Mouse (Mus musculus): ENCODE data around the gene Ddah1. TPM values are rescaled to one million over a fixed set of nuclear protein-coding genes. Genes with fewer than 3 reads are reported as not detected.

Ddah1 gene
- polyA plus RNA-seq, 1 experiment from 2014 or later: 45.1 TPM

DNA sequence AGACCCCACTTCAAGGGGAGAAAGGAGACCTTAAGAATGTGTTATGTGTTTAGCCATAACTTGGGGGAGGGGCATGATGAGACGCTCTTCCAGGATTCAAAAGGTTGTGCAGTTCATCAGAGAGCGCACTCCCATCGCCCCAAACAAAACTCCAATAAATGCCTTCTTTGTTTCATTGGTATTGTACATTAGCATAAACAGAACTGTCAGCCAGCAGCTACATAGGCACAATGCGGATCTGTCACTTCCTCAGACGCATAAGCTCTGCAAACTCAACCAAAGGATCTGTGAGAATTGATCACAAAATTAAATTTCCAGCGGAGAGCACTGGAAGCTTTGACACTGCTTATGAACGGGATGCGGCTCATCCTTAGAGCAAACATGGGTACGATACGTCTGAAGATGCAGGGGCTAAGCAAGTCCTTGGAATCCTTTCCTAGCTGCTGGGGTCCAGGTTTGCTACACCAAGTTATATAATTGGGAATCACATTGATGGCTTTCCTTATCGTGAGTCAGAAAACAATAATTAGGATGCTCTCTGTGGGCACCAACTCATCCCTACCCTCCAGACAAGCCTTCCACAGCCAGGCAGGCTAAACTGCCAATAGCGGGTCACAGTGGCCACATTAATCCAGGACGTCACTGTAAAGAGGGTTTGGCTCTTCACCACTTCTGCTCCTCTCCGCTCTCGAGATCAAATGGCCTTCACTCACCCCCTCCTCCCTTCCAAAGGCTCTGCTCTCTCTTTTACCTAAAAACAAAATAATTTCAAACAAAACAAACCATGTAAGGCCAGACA lies 123.8 kb downstream of the Ddah1 start:
- 83% methylated on average over 15 of the region's 15 CpGs for WGBS (ENCODE audit: insufficient replicate concordance)

DNA sequence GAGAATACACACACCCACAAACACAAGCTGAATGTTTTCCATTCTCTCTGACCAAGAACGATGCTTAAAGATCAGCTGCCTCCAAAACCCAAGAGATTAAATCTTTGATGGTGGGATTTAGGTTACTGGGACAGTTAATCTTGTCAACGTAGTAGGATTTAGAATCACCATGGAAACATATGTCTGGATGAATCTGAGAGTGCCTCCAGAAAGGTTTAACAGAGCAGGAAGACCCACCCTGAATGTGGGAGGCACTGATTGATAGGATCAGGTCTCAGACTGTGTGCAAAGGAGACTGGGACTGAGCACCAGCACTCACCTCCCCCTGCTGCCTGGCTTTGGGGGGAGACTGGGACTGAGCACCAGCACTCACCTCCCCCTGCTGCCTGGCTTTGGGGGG lies 124.8 kb downstream of the Ddah1 start:
- Histone ChIP-seq H3K4me3 (ENCODE audit: low read depth, low read length) (no peak overlapping the region), H3K4me1 (ENCODE audit: insufficient read depth) (no peaks in the 10 kb centered on the region), H3K9ac (replicated peaks) (no peak overlapping the region), H3K4me2 (ENCODE audit: low read depth, low read length) (no peak overlapping the region), H3K9me3 (ENCODE audit: low read length) (no peaks in the 10 kb centered on the region), H3K36me3 (replicated peaks; ENCODE audit: insufficient read depth, low read length) (no peaks in the 10 kb centered on the region), H3K27me3 (ENCODE audit: insufficient read depth, low read length) (no peaks in the 10 kb centered on the region), H3K27ac (ENCODE audit: low read depth) (no peak overlapping the region)
- no peak for ATAC-seq
- TF ChIP-seq CTCF (IDR thresholded peaks at IDR 0.05; ENCODE audit: low read depth) (no peak), EP300 (IDR thresholded peaks at IDR 0.05; ENCODE audit: low read depth) (no peak)
- DNase-seq: no peak
- 47% methylated on average over 2 of the region's 2 CpGs for WGBS (ENCODE audit: insufficient replicate concordance)

More for the DNA sequence above, 123.8 kb downstream of the Ddah1 start:
- Histone ChIP-seq H3K9me3 (ENCODE audit: low read length) (no peaks in the 10 kb centered on the region), H3K4me1 (ENCODE audit: insufficient read depth) (no peaks in the 10 kb centered on the region), H3K36me3 (replicated peaks; ENCODE audit: insufficient read depth, low read length) (no peaks in the 10 kb centered on the region), H3K9ac (replicated peaks) (no peak overlapping the region), H3K27me3 (ENCODE audit: insufficient read depth, low read length) (no peaks in the 10 kb centered on the region), H3K4me3 (ENCODE audit: low read depth, low read length) (no peak overlapping the region), H3K27ac (ENCODE audit: low read depth) (no peak overlapping the region), H3K4me2 (ENCODE audit: low read depth, low read length) (no peak overlapping the region)
- ATAC-seq (no peak), DNase-seq (no peak)
- TF ChIP-seq EP300 (IDR thresholded peaks at IDR 0.05; ENCODE audit: low read depth) (no peak), CTCF (IDR thresholded peaks at IDR 0.05; ENCODE audit: low read depth) (no peak)

DNA sequence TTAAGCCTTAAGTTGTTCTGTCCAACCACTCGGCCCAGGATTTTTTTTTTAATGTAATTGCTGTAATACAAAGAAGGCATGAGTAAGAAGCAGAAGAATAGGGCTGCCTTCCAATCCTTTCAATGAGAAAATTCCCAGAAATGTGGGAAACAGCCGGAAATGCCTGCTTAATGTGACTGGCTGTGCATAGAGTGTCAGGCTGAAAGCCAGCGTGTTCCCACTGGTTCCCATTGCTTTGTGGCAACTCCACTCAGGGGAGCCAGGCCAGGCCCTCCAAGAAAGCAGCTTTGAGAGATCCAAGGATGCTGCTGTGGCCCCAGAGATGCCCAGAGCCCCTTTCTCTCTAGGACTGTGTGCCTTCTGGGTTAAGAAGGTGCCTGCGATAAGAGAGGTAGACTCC lies 126.9 kb downstream of the Ddah1 start:
- no peak for TF ChIP-seq CTCF (IDR thresholded peaks at IDR 0.05; ENCODE audit: low read depth)
- no peak for TF ChIP-seq EP300 (IDR thresholded peaks at IDR 0.05; ENCODE audit: low read depth)
- Histone ChIP-seq H3K9ac (replicated peaks) (no peak overlapping the region), H3K9me3 (ENCODE audit: low read length) (no peaks in the 10 kb centered on the region), H3K4me2 (ENCODE audit: low read depth, low read length) (no peak overlapping the region), H3K4me3 (ENCODE audit: low read depth, low read length) (no peak overlapping the region), H3K27ac (ENCODE audit: low read depth) (peak overlapping the region; percentile 62), H3K4me1 (ENCODE audit: insufficient read depth) (no peaks in the 10 kb centered on the region), H3K36me3 (replicated peaks; ENCODE audit: insufficient read depth, low read length) (no peaks in the 10 kb centered on the region; the same call in 1 of the 2 replicates), H3K27me3 (ENCODE audit: insufficient read depth, low read length) (no peaks in the 10 kb centered on the region)
- WGBS (ENCODE audit: insufficient replicate concordance): 71% methylated on average over 4 of the region's 4 CpGs
- DNase-seq: no peak
- ATAC-seq: no peak

DNA sequence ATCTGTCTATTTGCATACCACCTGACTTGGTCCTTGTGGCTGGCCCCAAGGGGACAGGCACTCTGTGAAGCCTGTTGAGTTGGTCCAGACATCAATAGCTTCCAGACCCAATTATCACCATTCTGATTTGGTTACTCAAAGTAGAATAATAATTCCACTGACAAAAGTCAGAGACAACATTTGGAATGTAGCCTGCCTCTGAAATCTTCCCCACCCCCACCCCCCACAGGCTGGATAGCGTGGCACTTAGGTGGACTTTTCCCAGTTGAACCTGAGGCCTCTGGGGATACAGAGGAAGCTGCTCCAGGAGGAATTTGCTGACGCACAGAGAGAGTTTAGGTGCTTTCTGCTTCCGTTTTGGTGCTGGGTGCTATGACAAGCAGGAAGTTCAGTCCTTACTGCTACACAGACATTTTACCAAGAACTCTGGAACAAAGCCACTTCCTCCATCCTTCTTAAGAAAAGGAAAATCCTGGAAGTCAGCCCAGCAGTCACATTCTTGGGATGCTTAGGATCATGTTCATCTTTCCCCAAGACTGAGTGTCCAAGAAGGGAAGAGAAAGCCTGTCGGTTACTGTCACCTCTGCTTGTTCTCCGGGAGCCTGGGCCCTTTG lies 127.5 kb downstream of the Ddah1 start:
- TF ChIP-seq CTCF (IDR thresholded peaks at IDR 0.05; ENCODE audit: low read depth) (no peak), EP300 (IDR thresholded peaks at IDR 0.05; ENCODE audit: low read depth) (no peak; the same call in 1 of the 2 replicates)
- no peaks in the 10 kb centered on the region for H3K27me3 ChIP-seq (ENCODE audit: insufficient read depth, low read length)
- 49% methylated on average over 5 of the region's 5 CpGs for WGBS (ENCODE audit: insufficient replicate concordance)
- peak overlapping the region; percentile 62 for H3K27ac ChIP-seq (ENCODE audit: low read depth)
- H3K9ac ChIP-seq (replicated peaks): no peak overlapping the region
- no peak overlapping the region for H3K4me3 ChIP-seq (ENCODE audit: low read depth, low read length)
- no peak for ATAC-seq
- H3K4me2 ChIP-seq (ENCODE audit: low read depth, low read length): no peak overlapping the region
- DNase-seq: no peak
- no peaks in the 10 kb centered on the region for H3K4me1 ChIP-seq (ENCODE audit: insufficient read depth)
- no peaks in the 10 kb centered on the region for H3K9me3 ChIP-seq (ENCODE audit: low read length)
- H3K36me3 ChIP-seq (replicated peaks; ENCODE audit: insufficient read depth, low read length): no peaks in the 10 kb centered on the region; the same call in 1 of the 2 replicates

DNA sequence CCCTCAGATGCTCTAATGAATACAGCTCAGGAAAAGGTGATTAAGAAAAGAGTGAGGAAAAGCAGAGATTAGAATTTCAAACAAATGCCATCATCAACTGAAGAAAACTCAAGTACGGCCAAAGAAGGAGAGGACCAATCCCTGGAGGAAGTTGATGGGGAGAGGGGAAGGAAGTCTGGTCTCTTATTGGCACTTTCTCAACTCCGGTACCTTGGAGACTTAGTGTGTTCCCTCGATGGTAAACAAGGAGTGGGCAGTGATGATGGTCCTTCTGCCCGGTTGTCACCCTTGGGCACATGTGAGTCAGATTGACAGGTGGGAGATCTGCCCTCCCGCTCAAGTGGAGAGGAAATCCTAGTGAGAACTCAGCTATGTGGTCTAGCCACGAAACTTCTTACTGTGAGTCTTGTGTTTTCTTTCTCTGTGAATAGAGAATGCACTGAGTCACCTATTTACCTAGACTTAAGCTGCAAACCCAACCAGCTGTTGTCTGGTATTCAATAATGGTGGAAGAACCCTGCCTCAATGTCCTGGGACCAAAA lies 129.0 kb downstream of the Ddah1 start:
- no peak overlapping the region for H3K9ac ChIP-seq (replicated peaks)
- H3K27ac ChIP-seq (ENCODE audit: low read depth): no peak overlapping the region
- DNase-seq (no peak), ATAC-seq (no peak)
- no peak overlapping the region for H3K4me2 ChIP-seq (ENCODE audit: low read depth, low read length)
- H3K9me3 ChIP-seq (ENCODE audit: low read length): no peaks in the 10 kb centered on the region
- H3K27me3 ChIP-seq (ENCODE audit: insufficient read depth, low read length): no peaks in the 10 kb centered on the region
- WGBS (ENCODE audit: insufficient replicate concordance): 41% methylated on average over 6 of the region's 6 CpGs
- no peak for TF ChIP-seq CTCF (IDR thresholded peaks at IDR 0.05; ENCODE audit: low read depth)
- no peak for TF ChIP-seq EP300 (IDR thresholded peaks at IDR 0.05; ENCODE audit: low read depth)
- H3K4me1 ChIP-seq (ENCODE audit: insufficient read depth): no peaks in the 10 kb centered on the region
- H3K4me3 ChIP-seq (ENCODE audit: low read depth, low read length): no peak overlapping the region
- peaks cover 2% of the 10 kb centered on the region for H3K36me3 ChIP-seq (replicated peaks; ENCODE audit: insufficient read depth, low read length)

DNA sequence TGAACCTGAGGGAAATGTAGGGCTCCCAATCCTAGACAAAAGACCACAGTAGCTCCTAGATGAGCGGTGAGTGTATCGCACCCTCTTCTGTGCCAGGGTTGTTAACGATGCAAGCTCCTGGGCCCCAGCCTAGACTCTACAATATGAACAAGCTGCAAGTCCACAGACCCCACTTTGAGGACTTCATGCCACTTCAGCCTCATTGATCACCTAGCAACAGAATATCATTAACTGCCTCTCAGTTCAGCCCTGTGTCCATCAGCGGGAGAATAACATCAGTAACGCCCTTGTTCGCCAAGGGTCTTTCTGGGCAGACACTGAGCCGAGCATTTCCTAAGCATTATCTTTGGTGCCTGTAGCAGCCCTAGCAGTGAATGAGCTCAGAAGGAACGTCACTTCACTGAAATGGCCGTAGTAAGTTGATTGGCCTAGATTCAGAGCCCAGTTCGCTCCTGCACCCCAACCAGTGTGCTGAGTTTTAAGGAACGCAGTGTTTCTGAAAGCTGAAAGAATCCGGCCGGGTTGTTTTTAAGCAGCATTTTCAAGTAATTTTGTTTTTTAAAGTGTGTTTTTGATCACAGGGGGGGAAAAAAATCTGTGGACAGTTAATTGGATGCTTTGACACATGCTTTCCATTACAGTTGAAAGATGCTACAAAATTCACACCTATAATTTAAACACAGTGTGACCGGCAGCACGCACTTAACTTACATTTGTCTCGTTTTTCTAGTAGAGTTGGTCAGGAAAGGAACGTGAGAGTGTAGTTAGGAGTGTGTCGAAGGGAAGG lies 132.1 kb downstream of the Ddah1 start:
- DNase-seq (no peak), ATAC-seq (no peak)
- no peak overlapping the region for H3K27ac ChIP-seq (ENCODE audit: low read depth)
- no peaks in the 10 kb centered on the region for H3K9me3 ChIP-seq (ENCODE audit: low read length)
- no peak overlapping the region for H3K9ac ChIP-seq (replicated peaks)
- no peak overlapping the region for H3K4me3 ChIP-seq (ENCODE audit: low read depth, low read length)
- 86% methylated on average over 18 of the region's 18 CpGs for WGBS (ENCODE audit: insufficient replicate concordance)
- no peaks in the 10 kb centered on the region for H3K4me1 ChIP-seq (ENCODE audit: insufficient read depth)
- peaks cover 2% of the 10 kb centered on the region for H3K36me3 ChIP-seq (replicated peaks; ENCODE audit: insufficient read depth, low read length)
- H3K27me3 ChIP-seq (ENCODE audit: insufficient read depth, low read length): no peaks in the 10 kb centered on the region
- TF ChIP-seq CTCF (IDR thresholded peaks at IDR 0.05; ENCODE audit: low read depth) (no peak), EP300 (IDR thresholded peaks at IDR 0.05; ENCODE audit: low read depth) (no peak)
- H3K4me2 ChIP-seq (ENCODE audit: low read depth, low read length): no peak overlapping the region
